Mouse (Mus musculus) liver, embryonic 14.5 days (tissue): Measurements from ENCODE around the gene Dnajb7. TPM values are rescaled to one million over a fixed set of nuclear protein-coding genes. Genes with fewer than 3 reads are reported as not detected.

ENCODE experiments used
- ATAC-seq: fragments of 200-750 bp; cut with Nextera tagmentation; 2 replicates; pipeline ENCODE4 v1.8.0; 2017; ENCODE audit warnings: moderate number of reproducible peaks, mild to moderate bottlenecking, moderate library complexity; ENCODE audit not compliant: insufficient read depth
- DNase-seq, 3 experiments: peaks; one replicate each; pipeline ENCODE4 v3.0.0-alpha.2; 2012 to 2013; ENCODE audit warnings: low read depth in 3 of 3, low spot score in 3 of 3
- H3K27ac ChIP-seq: fragments of 300-500 bp; sonication (generic); 2 replicates; pipeline ENCODE4 v1.5.1; 2014; ENCODE audit warnings: moderate library complexity, mild to moderate bottlenecking, control low read depth, inconsistent platforms
- H3K27me3 ChIP-seq: fragments of 300-500 bp; sonication (generic); 2 replicates; pipeline ENCODE4 v1.6.1; 2014; ENCODE audit warnings: mild to moderate bottlenecking, low read length, moderate library complexity; ENCODE audit not compliant: control insufficient read depth, insufficient read depth
- H3K36me3 ChIP-seq: fragments of 300-500 bp; sonication (generic); replicated peaks from 2 replicates; pipeline ENCODE4 v1.6.1; 2014; ENCODE audit warnings: low read depth; ENCODE audit not compliant: control insufficient read depth, insufficient read depth
- H3K4me1 ChIP-seq, 2 experiments: fragments of 200-500 bp in 1 of 2; fragments of 300-500 bp in 1 of 2; sonication (generic) in 1 of 2; replicated peaks; 2 replicates each; pipeline ENCODE4 v1.6.1; 2012 to 2014; ENCODE audit warnings: antibody characterized with exemption in 1 of 2, inconsistent platforms in 1 of 2, low read length in 1 of 2; ENCODE audit not compliant: control insufficient read depth in 2 of 2, insufficient read depth in 2 of 2
- H3K4me2 ChIP-seq: fragments of 300-500 bp; sonication (generic); 2 replicates; pipeline ENCODE4 v1.6.1; 2014; ENCODE audit warnings: low read depth, mild to moderate bottlenecking, control low read depth, moderate library complexity
- H3K4me3 ChIP-seq, 2 experiments: fragments of 200-500 bp in 1 of 2; fragments of 300-500 bp in 1 of 2; sonication (generic) in 1 of 2; 2 replicates each; pipeline ENCODE4 v1.5.1; 2012 to 2014; ENCODE audit warnings: low read depth in 2 of 2, low read length in 2 of 2, mild to moderate bottlenecking in 2 of 2, control low read depth in 1 of 2, inconsistent platforms in 1 of 2, moderate library complexity in 1 of 2; ENCODE audit not compliant: insufficient read depth in 1 of 2
- H3K9ac ChIP-seq: fragments of 300-500 bp; sonication (generic); replicated peaks from 2 replicates; pipeline ENCODE4 v1.6.1; 2014; ENCODE audit warnings: mild to moderate bottlenecking, control low read depth, moderate library complexity
- H3K9me3 ChIP-seq: fragments of 300-500 bp; sonication (generic); 2 replicates; pipeline ENCODE4 v1.6.1; 2016; ENCODE audit warnings: low read length, mixed read lengths; ENCODE audit not compliant: control insufficient read depth
- CTCF ChIP-seq: IDR thresholded peaks from 2 replicates; pipeline ENCODE4 v1.5.1; 2016; ENCODE audit warnings: antibody characterized with exemption, low read depth, control low read depth
- EP300 ChIP-seq: IDR thresholded peaks from 2 replicates; pipeline ENCODE4 v1.6.1; 2016; ENCODE audit warnings: antibody characterized with exemption, low read depth
- WGBS: fragments of 180-500 bp; shearing (Covaris S2); extraction: QIAGEN DNeasy Blood & Tissue Kit; methylation state at CpG from one replicate; pipeline ENCODE4 v1.1.7; 2014; ENCODE audit not compliant: insufficient replicate concordance; 5-methylcytosine and 5-hydroxymethylcytosine counted together
- polyA plus RNA-seq, 2 experiments: library from polyadenylated mRNA; depleted of rRNA in 1 of 2; stranded (reverse) in 1 of 2; unstranded in 1 of 2; fragments of >200 nt; fragmentation: Nextera tagmentation in 1 of 2; extraction: Ambion mirVana in 1 of 2; gene quantifications; 2 replicates each; pipeline versions ENCODE4 v1.2.1 to v1.2.3; 2012 to 2014

Dnajb7 gene
- polyA plus RNA-seq, 2 experiments = 0.18 TPM; not detected in 1

DNA sequence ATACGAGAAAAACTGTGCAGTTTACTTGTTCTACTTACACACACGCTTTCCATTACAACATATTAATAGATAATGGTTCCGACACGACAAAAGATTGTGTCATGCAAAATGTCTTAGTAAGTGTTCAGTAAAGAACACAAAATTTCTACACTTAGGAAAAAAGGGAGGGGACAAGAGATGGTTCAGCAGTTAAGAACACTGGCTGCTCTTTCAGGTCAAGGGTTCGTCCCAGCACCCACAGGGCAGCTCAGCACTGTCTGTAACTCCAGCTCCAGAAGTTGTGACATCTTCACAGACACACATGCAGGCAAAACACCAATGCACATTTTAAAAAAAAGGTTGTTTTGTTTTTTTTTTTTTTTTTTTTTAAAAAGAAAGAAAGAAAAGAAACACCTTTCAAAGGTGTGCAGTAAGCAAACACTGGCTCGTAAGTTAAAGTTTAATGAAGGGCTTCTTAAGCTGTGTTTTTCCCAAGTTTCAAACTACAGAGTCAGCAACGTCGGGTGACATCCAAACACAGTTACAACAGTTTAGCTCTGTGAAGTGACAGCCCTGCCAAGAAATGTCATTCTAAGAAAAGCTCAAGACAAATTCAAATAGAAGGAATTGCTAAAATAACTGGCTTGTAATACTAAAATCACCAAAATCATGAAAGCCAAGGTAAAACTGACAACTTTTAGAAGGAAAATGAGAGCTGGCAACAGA is 13.7 kb downstream of the Dnajb7 start:
- DNase-seq (no peak), ATAC-seq (no peak)
- H3K36me3 ChIP-seq = peaks cover 7% of the 10 kb centered on the region; the same call in 1 of the 2 replicates
- H3K4me1 ChIP-seq = peaks cover 4 to 13% of the 10 kb centered on the region in 2 experiments; a peak in 3 of 4 replicates
- no peak for TF ChIP-seq EP300
- TF ChIP-seq CTCF = no peak
- H3K9ac ChIP-seq = no peak overlapping the region
- no peak overlapping the region for H3K4me3 ChIP-seq
- 66% methylated on average over 8 of the region's 8 CpGs for WGBS
- no peak overlapping the region for H3K4me2 ChIP-seq
- H3K27ac ChIP-seq = no peak overlapping the region
- H3K9me3 ChIP-seq = no peaks in the 10 kb centered on the region
- H3K27me3 ChIP-seq = no peaks in the 10 kb centered on the region

DNA sequence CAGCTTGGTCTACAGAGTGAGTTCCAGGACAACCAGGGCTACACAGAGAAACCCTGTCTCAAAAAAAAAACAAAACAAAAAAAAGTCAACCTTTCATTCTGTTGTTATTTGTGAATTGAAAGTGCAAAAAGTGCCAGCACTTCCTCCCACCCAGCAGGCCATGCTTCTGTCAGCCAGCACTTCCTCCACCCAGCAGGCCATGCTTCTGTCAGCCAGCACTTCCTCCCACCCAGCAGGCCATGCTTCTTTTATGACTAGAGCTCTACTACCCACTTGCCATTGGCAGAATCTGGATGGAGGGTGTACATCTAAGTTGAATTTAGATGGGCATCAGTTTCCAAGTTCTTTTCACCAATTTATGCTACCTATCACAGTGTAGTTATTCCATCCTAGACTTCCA is 15.1 kb downstream of the Dnajb7 start:
- no peak for TF ChIP-seq CTCF
- no peak for TF ChIP-seq EP300
- Histone ChIP-seq H3K36me3 (peaks cover 12% of the 10 kb centered on the region; the same call in 1 of the 2 replicates), H3K27me3 (no peaks in the 10 kb centered on the region), H3K4me3 (no peak overlapping the region), H3K4me1 (peaks cover 0 to 9% of the 10 kb centered on the region in 2 experiments; a peak in 2 of 4 replicates), H3K9ac (no peak overlapping the region), H3K4me2 (no peak overlapping the region), H3K9me3 (no peaks in the 10 kb centered on the region), H3K27ac (no peak overlapping the region)
- ATAC-seq = no peak
- no peak for DNase-seq

DNA sequence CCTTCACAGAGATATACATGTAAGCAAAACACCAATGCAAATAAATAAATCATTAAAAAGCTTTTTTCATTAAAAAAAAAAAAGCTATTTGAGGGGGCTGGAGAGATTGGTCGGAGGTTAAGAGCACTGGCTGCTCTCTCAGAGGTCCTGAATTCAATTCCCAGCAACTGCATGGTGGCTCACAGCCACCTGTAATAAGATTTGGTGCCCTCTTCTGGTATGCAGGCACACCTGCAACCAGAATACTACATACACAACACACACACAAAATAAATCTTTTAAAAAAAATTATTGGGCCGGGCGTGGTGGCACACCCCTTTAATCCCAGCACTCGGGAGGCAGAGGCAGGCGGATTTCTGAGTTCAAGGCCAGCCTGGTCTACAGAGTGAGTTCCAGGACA is 21.8 kb downstream of the Dnajb7 start:
- peaks cover 40% of the 10 kb centered on the region for H3K36me3 ChIP-seq
- TF ChIP-seq EP300 = no peak
- peak; percentile 45; the same call in 1 of the 2 replicates for TF ChIP-seq CTCF
- WGBS = 84% methylated on average over 5 of the region's 5 CpGs

GRCm38 (mm10) chr15:81378845-81379244 is 29.3 kb downstream of the Dnajb7 start:
- no peak overlapping the region for H3K4me3 ChIP-seq
- H3K36me3 ChIP-seq = peaks cover 18% of the 10 kb centered on the region
- H3K27me3 ChIP-seq = no peaks in the 10 kb centered on the region
- 84% methylated on average over 2 of the region's 2 CpGs for WGBS
- TF ChIP-seq CTCF (no peak), EP300 (no peak)
- ATAC-seq (no peak), DNase-seq (no peak)
- H3K9ac ChIP-seq = no peak overlapping the region
- no peaks in the 10 kb centered on the region for H3K9me3 ChIP-seq
- H3K4me2 ChIP-seq = no peak overlapping the region
- no peak overlapping the region for H3K27ac ChIP-seq
- no peaks in the 10 kb centered on the region for H3K4me1 ChIP-seq

More for the DNA sequence above, 21.8 kb downstream of the Dnajb7 start:
- no peak overlapping the region for H3K4me2 ChIP-seq
- H3K27me3 ChIP-seq = no peaks in the 10 kb centered on the region
- no peaks in the 10 kb centered on the region for H3K4me1 ChIP-seq
- no peak overlapping the region for H3K27ac ChIP-seq
- no peak for DNase-seq
- no peak overlapping the region for H3K9ac ChIP-seq
- H3K4me3 ChIP-seq = no peak overlapping the region
- no peak for ATAC-seq
- H3K9me3 ChIP-seq = no peaks in the 10 kb centered on the region

- WGBS = 85% methylated on average over 11 of the region's 11 CpGs
- DNase-seq (no peak), ATAC-seq (no peak)
- no peaks in the 10 kb centered on the region for H3K4me1 ChIP-seq
- no peaks in the 10 kb centered on the region for H3K27me3 ChIP-seq
- peaks cover 23% of the 10 kb centered on the region for H3K36me3 ChIP-seq
- no peak overlapping the region for H3K9ac ChIP-seq
- H3K4me3 ChIP-seq = no peak overlapping the region
- no peak overlapping the region for H3K4me2 ChIP-seq
- no peak overlapping the region for H3K27ac ChIP-seq
- no peaks in the 10 kb centered on the region for H3K9me3 ChIP-seq
- TF ChIP-seq EP300 (no peak), CTCF (no peak)
Measured at GRCm38 (mm10) chr15:81374621-81375020, 33.5 kb downstream of the Dnajb7 start.
